ENCODE assay signal across 32 mouse cellular contexts in the genomic region with DNA sequence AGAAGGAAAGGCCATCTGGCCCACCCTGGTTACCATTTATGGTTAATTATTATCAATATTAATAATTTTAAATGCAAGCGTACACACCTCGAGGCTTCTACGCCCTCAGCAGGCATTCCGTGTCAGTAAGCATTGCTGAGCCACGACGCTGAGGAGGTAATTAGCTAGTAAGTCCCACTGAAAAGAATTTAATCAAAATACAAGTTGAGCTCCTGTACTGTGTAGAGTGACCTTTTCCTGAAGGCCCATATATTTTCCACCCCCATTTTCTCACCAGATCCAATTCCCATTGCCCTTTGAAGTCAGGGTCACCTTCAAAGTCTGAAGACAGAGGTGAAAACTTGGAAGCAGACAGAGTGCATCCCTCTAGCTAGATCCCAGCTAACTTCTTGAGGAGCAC.
"Had no signal": no experiment of that assay in that cellular context is flagged by ENCODE, and none has a peak within 500 bp of the region (broad histone marks: within the 10 kb centered on the region; RNA-seq: fewer than 3 reads in every experiment).

No protein-coding gene starts in this region.

- H3K9me3 ChIP-seq: limb, embryonic 10.5 days; limb, embryonic 12.5 days; limb, embryonic 13.5 days; limb, embryonic 15.5 days; liver, embryonic 12.5 days; liver, embryonic 13.5 days; liver, embryonic 15.5 days; lung, embryonic 15.5 days; midbrain, embryonic 10.5 days; midbrain, embryonic 12.5 days; midbrain, embryonic 13.5 days; midbrain, embryonic 15.5 days; neural tube, embryonic 12.5 days; neural tube, embryonic 13.5 days had no signal

- DNase-seq: left cerebral cortex, postnatal 4 days; liver, embryonic 13.5 days; liver, postnatal 0 days; lung, adult 18-20 months; lung, adult 2 months; lung, postnatal 10 days; lung, postnatal 14 days; lung, postnatal 36 days; lung, postnatal 4 days; midbrain, embryonic 14.5 days had no signal

- H3K4me3 ChIP-seq: limb, embryonic 10.5 days; limb, embryonic 12.5 days; limb, embryonic 13.5 days; limb, embryonic 15.5 days; liver, embryonic 12.5 days; liver, embryonic 13.5 days; liver, embryonic 15.5 days; lung, embryonic 15.5 days; midbrain, embryonic 10.5 days; midbrain, embryonic 12.5 days; midbrain, embryonic 13.5 days; midbrain, embryonic 15.5 days; myocyte; neural tube, embryonic 12.5 days; neural tube, embryonic 13.5 days had no signal

- H3K36me3 ChIP-seq: limb, embryonic 10.5 days; limb, embryonic 12.5 days; limb, embryonic 13.5 days; limb, embryonic 15.5 days; liver, embryonic 12.5 days; liver, embryonic 13.5 days; liver, embryonic 15.5 days; lung, embryonic 15.5 days; midbrain, embryonic 10.5 days; midbrain, embryonic 12.5 days; midbrain, embryonic 13.5 days; midbrain, embryonic 15.5 days; neural tube, embryonic 12.5 days; neural tube, embryonic 13.5 days had no signal

- H3K27ac ChIP-seq: limb, embryonic 10.5 days; limb, embryonic 12.5 days; limb, embryonic 13.5 days; limb, embryonic 15.5 days; liver, embryonic 12.5 days; liver, embryonic 13.5 days; liver, embryonic 14.5 days; liver, embryonic 15.5 days; lung, embryonic 15.5 days; macrophage; midbrain, embryonic 10.5 days; midbrain, embryonic 12.5 days; midbrain, embryonic 13.5 days; midbrain, embryonic 15.5 days; neural tube, embryonic 12.5 days; neural tube, embryonic 13.5 days had no signal

- H3K4me2 ChIP-seq: limb, embryonic 12.5 days; limb, embryonic 13.5 days; limb, embryonic 15.5 days; liver, embryonic 11.5 days; liver, embryonic 13.5 days; liver, embryonic 15.5 days; lung, embryonic 14.5 days; lung, embryonic 15.5 days; midbrain, embryonic 11.5 days; midbrain, embryonic 12.5 days; midbrain, embryonic 13.5 days; midbrain, embryonic 15.5 days; neural tube, embryonic 12.5 days; neural tube, embryonic 13.5 days had no signal

- H3K9ac ChIP-seq: limb, embryonic 12.5 days; limb, embryonic 13.5 days; limb, embryonic 15.5 days; liver, embryonic 12.5 days; liver, embryonic 13.5 days; liver, embryonic 14.5 days; liver, embryonic 15.5 days; liver, postnatal 0 days; lung, embryonic 14.5 days; lung, embryonic 15.5 days; midbrain, embryonic 12.5 days; midbrain, embryonic 13.5 days; midbrain, embryonic 15.5 days; neural tube, embryonic 12.5 days; neural tube, embryonic 13.5 days had no signal

- ATAC-seq: lung, postnatal 0 days; midbrain, embryonic 13.5 days; midbrain, embryonic 15.5 days; midbrain, embryonic 16.5 days had no signal

- H3K27me3 ChIP-seq: limb, embryonic 12.5 days; limb, embryonic 15.5 days; liver, embryonic 12.5 days; liver, embryonic 13.5 days; liver, embryonic 15.5 days; lung, embryonic 15.5 days; megakaryocyte, embryonic 14.5 days; midbrain, embryonic 12.5 days; midbrain, embryonic 13.5 days; midbrain, embryonic 15.5 days; neural tube, embryonic 12.5 days; neural tube, embryonic 13.5 days had no signal

- H3K4me1 ChIP-seq: limb, embryonic 15.5 days; lung, embryonic 15.5 days; midbrain, embryonic 10.5 days; midbrain, embryonic 12.5 days; midbrain, embryonic 13.5 days; midbrain, embryonic 15.5 days; neural tube, embryonic 12.5 days; neural tube, embryonic 13.5 days had no signal
